In genomic region chr7:68098098-68098497, GRCm38 (mm10) we compare ENCODE assay signal across 23 mouse cellular contexts.
DNase-seq lines count a peak whose midpoint lies in the region; ATAC-seq and TF ChIP-seq lines count a peak whose summit lies in the region.
"Had no signal": no experiment of that assay in that cellular context is flagged by ENCODE, and none has a peak within 500 bp of the region (broad histone marks: within the 10 kb centered on the region; RNA-seq: fewer than 3 reads in every experiment).

No protein-coding gene starts in this region.

- H3K4me2 ChIP-seq in kidney, postnatal 0 days (ENCODE audit: low read length): no peak overlapping the region
- H3K4me2 ChIP-seq in midbrain, postnatal 0 days (ENCODE audit: low read depth, low read length, poor library complexity, severe bottlenecking): no peak overlapping the region
- H3K4me2 ChIP-seq: heart, embryonic 12.5 days; kidney, embryonic 15.5 days; limb, embryonic 15.5 days; lung, embryonic 14.5 days; midbrain, embryonic 12.5 days had no signal

- no peaks in the 10 kb centered on the region for H3K36me3 ChIP-seq in kidney, postnatal 0 days (ENCODE audit: insufficient read depth, low read length)
- H3K36me3 ChIP-seq in midbrain, postnatal 0 days (ENCODE audit: insufficient read depth, low read length): no peaks in the 10 kb centered on the region
- H3K36me3 ChIP-seq: heart, embryonic 12.5 days; kidney, embryonic 15.5 days; limb, embryonic 15.5 days; midbrain, embryonic 12.5 days had no signal

- H3K27ac ChIP-seq in kidney, postnatal 0 days: peak overlapping the region; percentile 79; the same call in 1 of the 2 replicates
- H3K27ac ChIP-seq in midbrain, postnatal 0 days (ENCODE audit: low read depth, low read length): no peak overlapping the region
- H3K27ac ChIP-seq: limb, embryonic 15.5 days; liver, embryonic 14.5 days; midbrain, embryonic 12.5 days; stomach, postnatal 0 days had no signal

- TF ChIP-seq CTCF in kidney, postnatal 0 days (IDR thresholded peaks at IDR 0.05; ENCODE audit: low read depth): no peak
- TF ChIP-seq CTCF in midbrain, postnatal 0 days (IDR thresholded peaks at IDR 0.05): no peak

- ATAC-seq in kidney, postnatal 0 days (replicated peaks; ENCODE audit: low FRiP score, low read depth): no peak
- ATAC-seq in midbrain, postnatal 0 days (ENCODE audit: low FRiP score): no peak
- ATAC-seq in monocyte, adult 5-6 weeks (replicated peaks; ENCODE audit: insufficient number of reproducible peaks, low FRiP score, low TSS enrichment, poor library complexity, severe bottlenecking): no peak
- ATAC-seq: forebrain, postnatal 0 days; intestine, postnatal 0 days; Patski had no signal

- DNase-seq in kidney, postnatal 0 days (ENCODE audit: low spot score): no peak
- DNase-seq in kidney, postnatal 14 days: no peak
- peak; percentile 92 for DNase-seq in brain, adult 2 months (ENCODE audit: low read depth, low spot score)
- DNase-seq in frontal cortex, postnatal 36 days (ENCODE audit: low spot score in 2 of 2): peak; percentile 58 to 71
- peak; percentile 56 to 63 for DNase-seq in right cerebral cortex, adult 2 months (ENCODE audit: low spot score in 2 of 2)
- no peak for DNase-seq in heart, adult 9 months (ENCODE audit: low spot score in 2 of 2)
- DNase-seq in midbrain, postnatal 0 days (ENCODE audit: low spot score): no peak
- DNase-seq: adrenal gland, adult 2 months; cerebellum, adult 2 months; forebrain, postnatal 0 days; gastrocnemius, postnatal 14 days; heart, adult 11 months; heart, postnatal 10 days; lung, embryonic 14.5 days had no signal

- 98% methylated on average over 6 of the region's 6 CpGs for WGBS in kidney, postnatal 0 days
- WGBS in midbrain, postnatal 0 days: 96% methylated on average over 6 of the region's 6 CpGs

- H3K4me3 ChIP-seq in kidney, postnatal 0 days (replicated peaks; ENCODE audit: low read depth, low read length): no peak overlapping the region
- no peak overlapping the region for H3K4me3 ChIP-seq in midbrain, postnatal 0 days (ENCODE audit: low read depth, low read length)
- H3K4me3 ChIP-seq: heart, embryonic 12.5 days; kidney, embryonic 15.5 days; limb, embryonic 15.5 days; midbrain, embryonic 12.5 days had no signal

- H3K9me3 ChIP-seq in kidney, postnatal 0 days (replicated peaks; ENCODE audit: low read length): no peaks in the 10 kb centered on the region
- no peaks in the 10 kb centered on the region for H3K9me3 ChIP-seq in midbrain, postnatal 0 days (ENCODE audit: low read length)
- H3K9me3 ChIP-seq: heart, embryonic 12.5 days; kidney, embryonic 15.5 days; limb, embryonic 15.5 days; midbrain, embryonic 12.5 days had no signal

- peaks cover 20% of the 10 kb centered on the region; the same call in 1 of the 2 replicates for H3K4me1 ChIP-seq in kidney, postnatal 0 days (replicated peaks; ENCODE audit: insufficient read depth, low read length)
- H3K4me1 ChIP-seq in midbrain, postnatal 0 days (ENCODE audit: insufficient read depth, low read length): no peaks in the 10 kb centered on the region

- no peak overlapping the region for H3K9ac ChIP-seq in kidney, postnatal 0 days (ENCODE audit: low read depth, low read length)
- H3K9ac ChIP-seq in midbrain, postnatal 0 days (replicated peaks; ENCODE audit: low read length, poor library complexity, severe bottlenecking): no peak overlapping the region
- H3K9ac ChIP-seq: forebrain, postnatal 0 days; heart, embryonic 12.5 days; kidney, embryonic 15.5 days; limb, embryonic 15.5 days; liver, embryonic 14.5 days; lung, embryonic 14.5 days; midbrain, embryonic 12.5 days had no signal

- no peaks in the 10 kb centered on the region for H3K27me3 ChIP-seq in kidney, postnatal 0 days (ENCODE audit: insufficient read depth, low read length)
- H3K27me3 ChIP-seq in midbrain, postnatal 0 days (ENCODE audit: insufficient read depth, low read length): no peaks in the 10 kb centered on the region
- H3K27me3 ChIP-seq: heart, embryonic 12.5 days; kidney, embryonic 15.5 days; limb, embryonic 15.5 days; midbrain, embryonic 12.5 days; Patski had no signal

Comparison
In these comparisons a context has a peak if more than half of its experiments do, and no peak if none do; other contexts are left out.
1. DNase-seq: peak in brain, adult 2 months (single experiment), frontal cortex, postnatal 36 days (2 of 2) and right cerebral cortex, adult 2 months (2 of 2); none in kidney, postnatal 0 days (single experiment), kidney, postnatal 14 days (single experiment), heart, adult 9 months (0 of 2) and midbrain, postnatal 0 days (single experiment).